Mouse (Mus musculus) limb, embryonic 12.5 days (tissue): ENCODE results near the gene Usp45. TPM values are rescaled to one million over a fixed set of nuclear protein-coding genes. Genes with fewer than 3 reads are reported as not detected.

Experiments
- ATAC-seq: fragments of 200-750 bp; cut with Nextera tagmentation; 2 replicates; pipeline ENCODE4 v1.8.0; 2017; ENCODE audit warnings: low read depth, moderate TSS enrichment; ENCODE audit not compliant: insufficient number of reproducible peaks, insufficient read depth, low FRiP score, low TSS enrichment
- H3K27ac ChIP-seq: fragments of 300-500 bp; sonication (generic); 2 replicates; pipeline ENCODE4 v1.5.1; 2016; ENCODE audit warnings: mild to moderate bottlenecking, moderate library complexity
- H3K27me3 ChIP-seq: fragments of 300-500 bp; sonication (generic); 2 replicates; pipeline ENCODE4 v1.6.1; 2016; ENCODE audit warnings: mild to moderate bottlenecking, moderate library complexity
- H3K36me3 ChIP-seq: fragments of 300-500 bp; sonication (generic); 2 replicates; pipeline ENCODE4 v1.6.1; 2016; ENCODE audit warnings: mild to moderate bottlenecking, moderate library complexity
- H3K4me1 ChIP-seq: fragments of 300-500 bp; sonication (generic); replicated peaks from 2 replicates; pipeline ENCODE4 v1.6.1; 2016
- H3K4me2 ChIP-seq: fragments of 300-500 bp; sonication (generic); 2 replicates; pipeline ENCODE4 v1.6.1; 2016; ENCODE audit warnings: mild to moderate bottlenecking, moderate library complexity
- H3K4me3 ChIP-seq: fragments of 300-500 bp; sonication (generic); replicated peaks from 2 replicates; pipeline ENCODE4 v1.5.1; 2016; ENCODE audit warnings: mild to moderate bottlenecking
- H3K9ac ChIP-seq: fragments of 300-500 bp; sonication (generic); replicated peaks from 2 replicates; pipeline ENCODE4 v1.6.1; 2016; ENCODE audit warnings: mild to moderate bottlenecking, moderate library complexity
- H3K9me3 ChIP-seq: fragments of 300-500 bp; sonication (generic); 2 replicates; pipeline ENCODE4 v1.6.1; 2016; ENCODE audit warnings: mild to moderate bottlenecking, moderate library complexity
- whole genome bisulfite sequencing: fragments of 180-500 bp; shearing (Covaris S2); methylation state at CpG from one replicate; pipeline ENCODE4 v1.1.7; 2016; 5-methylcytosine and 5-hydroxymethylcytosine counted together
- polyA plus RNA-seq: library from polyadenylated mRNA; unstranded; fragments of >200 nt; fragmentation: Nextera tagmentation; extraction: Ambion mirVana; gene quantifications from 2 replicates; pipeline ENCODE4 v1.2.1, GENCODE M21; 2016

Gene Usp45
- polyA plus RNA-seq, 1 experiment from 2014 or later = 11.8 TPM

DNA sequence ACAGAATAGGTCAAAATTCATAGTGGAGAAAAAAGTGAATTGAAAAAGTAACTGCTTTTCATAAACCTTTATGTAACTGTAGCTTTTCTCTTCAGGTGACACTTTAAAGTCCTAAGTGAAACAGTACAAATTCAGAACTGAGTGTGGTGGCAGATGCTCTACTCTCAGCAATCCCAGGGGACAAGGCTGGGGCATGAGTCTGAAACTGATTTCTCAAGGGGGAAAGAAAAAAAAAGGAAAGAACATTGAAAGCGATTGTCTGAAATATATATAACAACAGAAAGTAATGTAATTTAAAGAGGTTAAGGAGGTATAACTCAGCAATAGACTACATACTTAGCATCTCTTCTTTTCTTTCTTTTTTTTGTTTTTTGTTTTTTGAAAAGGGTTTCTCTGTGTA is 98.3 kb downstream of the Usp45 start:
- Histone ChIP-seq H3K36me3 (peaks cover 86% of the 10 kb centered on the region), H3K27ac (no peak overlapping the region), H3K27me3 (no peaks in the 10 kb centered on the region), H3K9ac (no peak overlapping the region), H3K4me1 (no peaks in the 10 kb centered on the region), H3K9me3 (no peaks in the 10 kb centered on the region), H3K4me3 (no peak overlapping the region), H3K4me2 (no peak overlapping the region)
- 92% methylated on average over 1 of the region's 1 CpGs for WGBS
- ATAC-seq = no peak

DNA sequence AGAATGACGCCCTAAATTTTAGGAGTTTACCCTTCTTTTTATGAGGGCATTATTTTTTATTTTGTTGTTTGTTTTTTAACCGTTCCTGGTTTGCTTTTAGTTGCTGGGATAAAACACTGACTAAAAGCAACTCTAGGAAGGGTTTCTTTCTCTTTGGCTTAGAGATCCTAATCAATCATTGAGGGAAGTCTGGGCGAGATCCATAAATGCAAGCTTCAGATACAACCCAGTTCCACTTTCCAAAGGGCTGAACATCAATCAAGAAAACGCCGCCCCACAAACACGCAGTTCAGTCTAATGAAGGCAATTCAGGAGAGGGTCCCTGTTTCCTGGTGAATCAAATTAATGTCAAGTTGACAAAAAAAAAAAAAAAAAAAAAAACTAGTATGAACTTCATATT is 111.8 kb downstream of the Usp45 start:
- no peak overlapping the region for H3K9ac ChIP-seq

DNA sequence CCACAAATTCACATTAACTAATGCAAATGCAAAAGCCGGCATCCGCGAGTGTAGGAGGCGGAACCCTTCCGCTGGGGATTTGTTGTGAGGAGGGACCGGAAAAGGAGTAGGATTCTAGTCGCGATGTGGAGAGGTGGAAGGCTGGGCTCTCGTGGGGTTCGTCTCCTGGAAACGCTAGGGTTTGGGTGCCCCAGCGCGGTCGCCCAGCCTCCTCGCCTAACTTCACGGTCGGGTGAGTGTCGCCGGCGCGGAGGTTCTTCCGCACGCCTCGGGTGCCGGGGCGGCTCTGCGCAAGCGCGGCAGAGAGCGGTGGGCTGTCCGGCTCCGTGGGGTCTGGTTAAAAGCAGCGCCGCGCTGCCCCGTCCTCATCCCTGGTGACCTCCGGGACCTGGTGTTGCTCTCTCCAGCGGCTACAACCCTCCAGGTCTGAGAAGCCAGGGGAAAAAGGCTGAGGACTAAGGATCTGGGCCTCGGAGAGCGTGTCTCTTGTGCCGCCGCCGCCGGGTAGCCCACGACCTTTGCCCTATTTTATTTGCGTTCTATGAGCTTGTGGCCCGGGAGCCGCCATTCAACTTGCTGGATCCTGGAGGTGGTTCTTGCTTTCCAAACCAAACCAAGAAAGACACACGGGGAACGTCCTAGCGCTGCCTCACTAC is 112.7 kb downstream of the Usp45 start, which contains the start of gene Coq3:
Coq3 (plus strand) TSS at position 109 of the 656 bp plus-strand sequence.
- no peaks in the 10 kb centered on the region for H3K27me3 ChIP-seq
- peak within 1 kb of the TSS; percentile 92 for H3K27ac ChIP-seq
- peaks cover 18% of the 10 kb centered on the region for H3K36me3 ChIP-seq
- no peaks in the 10 kb centered on the region for H3K4me1 ChIP-seq
- H3K9ac ChIP-seq = peak within 1 kb of the TSS; percentile 79
- H3K9me3 ChIP-seq = no peaks in the 10 kb centered on the region
- peak within 1 kb of the TSS; percentile 68 for H3K4me2 ChIP-seq
- ATAC-seq = peak; percentile 91
- H3K4me3 ChIP-seq = peak within 1 kb of the TSS; percentile 72
- WGBS = under 1% methylated on average over 51 of the region's 51 CpGs

More for the DNA sequence above, 111.8 kb downstream of the Usp45 start:
- no peaks in the 10 kb centered on the region for H3K4me1 ChIP-seq
- peaks cover 25% of the 10 kb centered on the region for H3K36me3 ChIP-seq
- no peak overlapping the region for H3K27ac ChIP-seq
- H3K4me2 ChIP-seq = peak overlapping the region; percentile 68
- H3K9me3 ChIP-seq = no peaks in the 10 kb centered on the region
- 17% methylated on average over 6 of the region's 6 CpGs for WGBS
- peak overlapping the region; percentile 72 for H3K4me3 ChIP-seq
- ATAC-seq = no peak
- no peaks in the 10 kb centered on the region for H3K27me3 ChIP-seq

DNA sequence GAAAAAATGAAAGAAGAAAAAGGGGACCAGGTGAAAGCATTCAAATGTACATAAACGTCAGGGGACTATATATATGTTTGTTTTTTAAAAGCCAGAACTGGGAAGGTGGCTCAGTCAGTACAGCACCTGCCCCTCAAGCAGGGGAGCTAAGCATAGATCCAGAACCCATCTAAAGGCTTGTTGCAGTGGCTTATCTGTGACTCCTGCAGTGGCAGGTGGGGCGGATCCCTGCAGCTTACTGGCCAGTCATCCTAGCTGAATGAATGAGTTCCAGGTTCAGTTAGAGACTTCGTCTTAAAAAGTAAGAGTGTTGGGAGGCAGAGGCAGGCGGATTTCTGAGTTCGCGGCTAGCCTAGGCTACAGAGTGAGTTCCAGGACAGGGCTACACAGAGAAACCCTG is 115.8 kb downstream of the Usp45 start:
- ATAC-seq = no peak
- Histone ChIP-seq H3K9me3 (no peaks in the 10 kb centered on the region), H3K4me2 (no peak overlapping the region), H3K36me3 (peaks cover 5% of the 10 kb centered on the region; the same call in 1 of the 2 replicates), H3K27ac (no peak overlapping the region), H3K4me3 (no peak overlapping the region), H3K9ac (no peak overlapping the region), H3K27me3 (no peaks in the 10 kb centered on the region), H3K4me1 (no peaks in the 10 kb centered on the region)
- 91% methylated on average over 6 of the region's 6 CpGs for WGBS

DNA sequence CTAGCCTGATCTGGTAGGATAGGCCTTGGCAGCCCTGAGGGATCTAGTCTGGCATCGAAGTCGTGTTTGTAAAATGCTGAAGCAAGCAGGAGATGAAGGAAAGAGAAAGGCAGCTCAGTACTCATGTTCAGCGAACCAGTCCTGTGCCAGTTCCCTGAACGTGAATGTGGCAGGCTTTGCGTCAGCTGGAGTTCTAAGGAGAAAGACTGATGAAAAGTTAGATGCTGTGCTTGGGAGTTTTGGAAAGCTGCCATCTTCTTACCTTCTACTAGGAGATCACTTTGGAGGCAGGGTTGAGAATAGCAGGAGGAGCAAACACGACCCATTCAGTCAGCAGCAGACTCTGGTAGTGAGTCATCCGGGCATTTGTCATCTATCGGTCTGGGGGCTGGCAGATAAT is 118.9 kb downstream of the Usp45 start:
- H3K27me3 ChIP-seq = no peaks in the 10 kb centered on the region
- no peaks in the 10 kb centered on the region for H3K4me1 ChIP-seq
- 90% methylated on average over 8 of the region's 8 CpGs for WGBS
- no peaks in the 10 kb centered on the region for H3K9me3 ChIP-seq
- H3K36me3 ChIP-seq = peaks cover 5% of the 10 kb centered on the region; the same call in 1 of the 2 replicates
- no peak overlapping the region for H3K4me2 ChIP-seq
- H3K27ac ChIP-seq = no peak overlapping the region
- no peak for ATAC-seq
- H3K9ac ChIP-seq = no peak overlapping the region
- no peak overlapping the region for H3K4me3 ChIP-seq

Other genes with a start within 250 kb of the Usp45 start
- not detected in 2 replicates for gene Prdm13, start 81.2 kb upstream of the Usp45 start, polyA plus RNA-seq
- 43.5 and 45.8 TPM in 2 replicates for gene Ccnc, start 39.5 kb upstream of the Usp45 start, polyA plus RNA-seq
- 8.8 and 9.8 TPM in 2 replicates for gene Tstd3, start 56 bp downstream of the Usp45 start, polyA plus RNA-seq
- 216 and 217 TPM in 2 replicates for gene Pnisr, start 80.4 kb downstream of the Usp45 start, polyA plus RNA-seq
- 12.3 and 14.0 TPM in 2 replicates for gene Coq3, start 112.5 kb downstream of the Usp45 start, polyA plus RNA-seq
- gene Faxc, start 164.2 kb downstream of the Usp45 start, polyA plus RNA-seq = 11.6 and 14.5 TPM in 2 replicates